Mouse (Mus musculus) adrenal gland, adult 2 months (tissue): Measurements from ENCODE around the gene Jarid2. TPM values are rescaled to one million over a fixed set of nuclear protein-coding genes. Genes with fewer than 3 reads are reported as not detected.

Experiments used
- DNase-seq: peaks from one replicate; pipeline ENCODE4 v3.0.0; 2021
- polyA plus RNA-seq: library from polyadenylated mRNA; depleted of rRNA; stranded (reverse); fragments of >200 nt; gene quantifications from 2 replicates; pipeline ENCODE4 v1.2.3, GENCODE M21; 2012
- total RNA-seq, 2 experiments: library from RNA; stranded (reverse); gene quantifications; 2 replicates each; pipeline ENCODE4 v1.2.3; 2021

Gene Jarid2
- total and polyA plus RNA-seq, 3 experiments: 6.3 to 47.1 (median 22.7) TPM

GRCm38 (mm10) chr13:44728145-44728880 lies 961 bp upstream of the Jarid2 start:
- DNase-seq: no peak

- DNase-seq: peak; percentile 100
These were observed 1.0 kb downstream of the Jarid2 start for GRCm38 (mm10) chr13:44730146-44730864.

GRCm38 (mm10) chr13:44730939-44731551 lies 1.8 kb downstream of the Jarid2 start:
- DNase-seq: peak; percentile 94

- peak; percentile 30 for DNase-seq
These were observed 2.6 kb downstream of the Jarid2 start for GRCm38 (mm10) chr13:44731727-44732441.

GRCm38 (mm10) chr13:44732442-44732974 lies 3.2 kb downstream of the Jarid2 start:
- no peak for DNase-seq

GRCm38 (mm10) chr13:44733036-44733372 lies 3.7 kb downstream of the Jarid2 start:
- DNase-seq: no peak

GRCm38 (mm10) chr13:44733373-44734111 lies 4.3 kb downstream of the Jarid2 start:
- DNase-seq: peak; percentile 94

- DNase-seq: no peak
These were observed 5.2 kb downstream of the Jarid2 start for GRCm38 (mm10) chr13:44734441-44734840.

GRCm38 (mm10) chr13:44735088-44735690 lies 5.9 kb downstream of the Jarid2 start:
- DNase-seq: no peak

GRCm38 (mm10) chr13:44737297-44737696 lies 8.0 kb downstream of the Jarid2 start:
- peak; percentile 22 for DNase-seq

- DNase-seq: no peak
These were observed 22.5 kb downstream of the Jarid2 start for GRCm38 (mm10) chr13:44751780-44752179.

GRCm38 (mm10) chr13:44753206-44753605 lies 23.9 kb downstream of the Jarid2 start:
- no peak for DNase-seq

GRCm38 (mm10) chr13:44755434-44755833 lies 26.2 kb downstream of the Jarid2 start:
- no peak for DNase-seq

GRCm38 (mm10) chr13:44758750-44759149 lies 29.5 kb downstream of the Jarid2 start:
- no peak for DNase-seq

- no peak for DNase-seq
These were observed 31.5 kb downstream of the Jarid2 start for GRCm38 (mm10) chr13:44760761-44761160.

GRCm38 (mm10) chr13:44763068-44763467 lies 33.8 kb downstream of the Jarid2 start:
- no peak for DNase-seq

- no peak for DNase-seq
These were observed 38.5 kb downstream of the Jarid2 start for GRCm38 (mm10) chr13:44767751-44768150.

GRCm38 (mm10) chr13:44770808-44771605 lies 41.7 kb downstream of the Jarid2 start:
- DNase-seq: peak; percentile 63

- no peak for DNase-seq
These were observed 43.5 kb downstream of the Jarid2 start for GRCm38 (mm10) chr13:44772816-44773215.

- no peak for DNase-seq
These were observed 45.1 kb downstream of the Jarid2 start for GRCm38 (mm10) chr13:44774351-44774750.
